Mouse (Mus musculus) left cerebral cortex, postnatal 14 days (tissue): ENCODE data around the gene Kmt2b. TPM values are rescaled to one million over a fixed set of nuclear protein-coding genes. Genes with fewer than 3 reads are reported as not detected.

Source experiments
- DNase-seq, 2 experiments: peaks; one replicate each; pipeline ENCODE4 v3.0.0; 2021 to 2022; ENCODE audit warnings: low spot score in 2 of 2, mixed read lengths in 1 of 2
- intact Hi-C: fragments of 180-260 bp; cut with DNase I; formaldehyde crosslinking; loops from one replicate; pipeline ENCODE4 v1.15.1; 2025
- total RNA-seq, 2 experiments: library from RNA; stranded (reverse); gene quantifications; 2 replicates each; pipeline ENCODE4 v1.2.3; 2021

Gene Kmt2b
- total RNA-seq, 2 experiments from 2014 or later, result 48.5 to 49.0 TPM

- DNase-seq, result no peak
These were observed 7.0 kb downstream of the Kmt2b start for GRCm38 (mm10) chr7:30581547-30581946.

GRCm38 (mm10) chr7:30579950-30580349 is 8.6 kb downstream of the Kmt2b start:
- no peak for DNase-seq
- intact Hi-C loops, result no loop called here

More at GRCm38 (mm10) chr7:30581547-30581946, 7.0 kb downstream of the Kmt2b start:
- intact Hi-C loops, result no loop called here

GRCm38 (mm10) chr7:30572969-30573368 is 15.6 kb downstream of the Kmt2b start:
- intact Hi-C loops, result no loop called here
- no peak for DNase-seq

- no peak for DNase-seq
- intact Hi-C loops, result no loop called here
These were observed 16.1 kb downstream of the Kmt2b start for GRCm38 (mm10) chr7:30572389-30572788.

- DNase-seq, result no peak
- intact Hi-C loops, result no loop called here
These were observed 21.0 kb downstream of the Kmt2b start for GRCm38 (mm10) chr7:30567555-30567954.

- intact Hi-C loops, result no loop called here
- DNase-seq, result no peak
These were observed 22.5 kb downstream of the Kmt2b start for GRCm38 (mm10) chr7:30566033-30566432.

- no peak for DNase-seq
- intact Hi-C loops, result no loop called here
These were observed 23.5 kb downstream of the Kmt2b start, which contains the start of gene Igflr1 for GRCm38 (mm10) chr7:30564970-30565571. Gene Igflr1 (plus strand): TSS chr7:30565427.

GRCm38 (mm10) chr7:30563906-30564280 is 24.6 kb downstream of the Kmt2b start:
- intact Hi-C loops, result no loop called here
- DNase-seq, result no peak

- DNase-seq, result peak; percentile 97 to 98
- intact Hi-C loops, result no loop called here
These were observed 25.2 kb downstream of the Kmt2b start, which contains the start of the genes U2af1l4, Gm49396 and Psenen for GRCm38 (mm10) chr7:30563117-30563905. Gene U2af1l4 (plus strand): TSS chr7:30563301. Gene Gm49396 (plus strand): TSS chr7:30563344. Gene Psenen (minus strand): TSS chr7:30563627.

GRCm38 (mm10) chr7:30562526-30563116 is 25.9 kb downstream of the Kmt2b start:
- intact Hi-C loops, result no loop called here
- no peak for DNase-seq

GRCm38 (mm10) chr7:30560296-30560695 is 28.2 kb downstream of the Kmt2b start:
- intact Hi-C loops, result no loop called here
- no peak for DNase-seq

- peak; percentile 99 for DNase-seq
- intact Hi-C loops, result no loop called here
These were observed 29.0 kb downstream of the Kmt2b start, which contains the start of gene Lin37 for GRCm38 (mm10) chr7:30559443-30559954. Gene Lin37 (minus strand): TSS chr7:30559838.

- DNase-seq, result no peak
- intact Hi-C loops, result no loop called here
These were observed 29.7 kb downstream of the Kmt2b start for GRCm38 (mm10) chr7:30558656-30559442.

- no peak for DNase-seq
- intact Hi-C loops, result no loop called here
These were observed 30.5 kb downstream of the Kmt2b start for GRCm38 (mm10) chr7:30557901-30558514.

GRCm38 (mm10) chr7:30556894-30557536 is 31.5 kb downstream of the Kmt2b start:
- intact Hi-C loops, result no loop called here
- DNase-seq, result no peak

GRCm38 (mm10) chr7:30553810-30554584 is 34.5 kb downstream of the Kmt2b start:
- no peak for DNase-seq
- intact Hi-C loops, result loop anchor here (5.0 kb wide), 1 partner anchor 62 kb away; the partner anchor contains the start of gene Prodh2

GRCm38 (mm10) chr7:30553021-30553589 is 35.4 kb downstream of the Kmt2b start:
- intact Hi-C loops, result loop anchor here (5.0 kb wide), 1 partner anchor 61 kb away; the partner anchor contains the start of gene Prodh2

More at GRCm38 (mm10) chr7:30553021-30553589, 35.4 kb downstream of the Kmt2b start:
- no peak for DNase-seq
